Mouse (Mus musculus): ENCODE measurements around the gene Zbtb16. TPM values are rescaled to one million over a fixed set of nuclear protein-coding genes. Genes with fewer than 3 reads are reported as not detected.

The Zbtb16 gene
- polyA plus RNA-seq, 1 experiment, result 6.5 TPM

DNA sequence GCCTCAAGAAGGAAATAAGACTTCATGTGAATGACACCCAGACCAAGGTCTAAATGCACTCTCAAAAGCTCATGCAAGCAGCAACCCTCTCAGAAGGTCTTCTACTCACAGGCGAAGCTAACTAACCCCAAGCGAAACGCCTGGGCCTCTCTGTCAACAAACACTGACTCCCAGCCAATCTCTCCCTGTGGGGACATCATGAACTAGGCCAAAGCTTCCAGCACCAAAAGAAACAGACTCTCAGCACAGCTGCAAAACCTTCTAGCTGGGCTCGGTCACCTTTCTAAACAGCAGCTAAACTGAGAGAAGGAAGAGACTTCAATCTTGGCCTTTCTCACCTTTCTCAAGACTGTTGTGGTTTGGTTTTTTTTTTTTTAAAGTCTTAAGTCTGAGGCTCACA, 86.9 kb downstream of the Zbtb16 start:
- TF ChIP-seq GATA1 (IDR thresholded peaks at IDR 0.05; ENCODE audit: low read length), result no peak

GRCm38 (mm10) chr9:48748761-48749160, 87.3 kb downstream of the Zbtb16 start:
- no peak for TF ChIP-seq GATA1 (IDR thresholded peaks at IDR 0.05; ENCODE audit: low read length)

GRCm38 (mm10) chr9:48748216-48748615, 87.8 kb downstream of the Zbtb16 start:
- no peak for TF ChIP-seq GATA1 (IDR thresholded peaks at IDR 0.05; ENCODE audit: low read length)

DNA sequence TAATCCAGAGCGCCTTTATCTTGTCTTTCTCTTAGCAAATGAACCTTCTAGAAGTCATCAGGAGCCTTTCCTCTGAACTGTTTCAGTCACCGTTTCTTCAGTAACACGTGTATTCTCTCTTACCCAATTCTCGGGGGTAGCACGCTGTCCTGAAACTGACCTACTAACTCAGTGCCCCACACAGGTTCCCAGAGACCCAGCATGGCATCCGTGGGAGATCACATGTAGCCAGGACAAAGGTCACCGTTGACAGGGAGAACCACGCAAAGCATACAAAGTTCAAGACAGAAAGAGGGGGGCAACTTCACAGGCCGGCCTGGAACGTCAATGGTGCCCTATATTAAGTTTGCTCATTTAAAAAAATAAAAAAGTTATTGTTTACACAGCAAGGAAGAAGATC, 89.5 kb downstream of the Zbtb16 start:
- TF ChIP-seq GATA1 (IDR thresholded peaks at IDR 0.05; ENCODE audit: low read length), result no peak

DNA sequence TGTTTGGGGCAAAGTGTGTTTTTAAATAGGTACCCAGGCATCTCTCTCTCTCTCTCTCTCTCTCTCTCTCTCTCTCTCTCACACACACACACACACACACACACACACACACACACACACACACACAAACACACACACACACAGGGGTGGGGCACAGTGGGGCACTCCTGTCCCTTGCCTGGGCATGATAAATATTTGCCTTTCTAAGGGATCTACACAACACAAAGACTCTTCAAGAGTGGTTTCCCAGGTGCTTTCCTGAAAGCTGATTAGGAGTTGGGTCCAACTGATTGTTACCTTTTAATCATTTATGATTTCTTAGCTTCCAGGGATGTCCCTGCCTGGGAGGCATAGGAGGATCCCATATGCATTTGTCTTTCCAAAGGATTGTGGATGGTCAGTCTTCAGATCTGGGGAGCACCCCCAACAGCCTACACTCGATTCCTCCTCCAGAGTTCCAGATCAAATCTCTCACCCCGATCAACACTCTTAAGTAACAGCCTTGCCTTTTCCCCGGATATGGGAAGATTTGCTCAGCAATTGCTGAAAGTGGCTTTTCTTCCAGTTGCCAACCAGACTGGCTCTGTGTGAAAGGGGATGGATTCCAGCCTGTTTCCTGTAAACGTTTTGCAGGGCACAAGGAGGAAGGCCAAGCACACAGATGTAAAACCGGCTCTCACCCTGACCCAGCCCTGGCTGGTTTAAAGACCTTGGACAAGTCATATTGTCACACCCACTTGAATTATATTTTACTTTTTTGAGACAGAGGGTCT, 90.5 kb downstream of the Zbtb16 start:
- TF ChIP-seq GATA1 (IDR thresholded peaks at IDR 0.05; ENCODE audit: low read length), result no peak

DNA sequence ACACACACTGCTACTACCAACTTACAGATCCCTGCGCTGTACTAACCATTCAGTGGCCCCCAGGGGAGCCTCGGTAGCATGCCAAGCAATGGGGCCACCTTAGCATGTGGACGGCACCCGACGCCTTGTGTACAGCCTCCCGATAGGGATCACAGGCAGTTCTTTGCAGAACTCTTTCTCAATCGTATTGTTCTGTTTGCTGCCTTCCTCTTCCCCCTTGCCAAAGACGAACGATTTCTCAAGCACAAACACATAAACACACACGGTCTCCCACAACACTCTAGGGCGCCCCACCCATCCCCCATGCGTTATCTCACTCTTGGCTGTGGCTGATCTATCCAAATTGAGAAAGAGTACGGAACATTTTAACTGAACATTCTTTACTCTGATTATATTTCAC, 91.1 kb downstream of the Zbtb16 start:
- no peak for TF ChIP-seq GATA1 (IDR thresholded peaks at IDR 0.05; ENCODE audit: low read length)

- TF ChIP-seq GATA1 (IDR thresholded peaks at IDR 0.05; ENCODE audit: low read length), result no peak
These were observed 91.6 kb downstream of the Zbtb16 start for GRCm38 (mm10) chr9:48744451-48744850.

DNA sequence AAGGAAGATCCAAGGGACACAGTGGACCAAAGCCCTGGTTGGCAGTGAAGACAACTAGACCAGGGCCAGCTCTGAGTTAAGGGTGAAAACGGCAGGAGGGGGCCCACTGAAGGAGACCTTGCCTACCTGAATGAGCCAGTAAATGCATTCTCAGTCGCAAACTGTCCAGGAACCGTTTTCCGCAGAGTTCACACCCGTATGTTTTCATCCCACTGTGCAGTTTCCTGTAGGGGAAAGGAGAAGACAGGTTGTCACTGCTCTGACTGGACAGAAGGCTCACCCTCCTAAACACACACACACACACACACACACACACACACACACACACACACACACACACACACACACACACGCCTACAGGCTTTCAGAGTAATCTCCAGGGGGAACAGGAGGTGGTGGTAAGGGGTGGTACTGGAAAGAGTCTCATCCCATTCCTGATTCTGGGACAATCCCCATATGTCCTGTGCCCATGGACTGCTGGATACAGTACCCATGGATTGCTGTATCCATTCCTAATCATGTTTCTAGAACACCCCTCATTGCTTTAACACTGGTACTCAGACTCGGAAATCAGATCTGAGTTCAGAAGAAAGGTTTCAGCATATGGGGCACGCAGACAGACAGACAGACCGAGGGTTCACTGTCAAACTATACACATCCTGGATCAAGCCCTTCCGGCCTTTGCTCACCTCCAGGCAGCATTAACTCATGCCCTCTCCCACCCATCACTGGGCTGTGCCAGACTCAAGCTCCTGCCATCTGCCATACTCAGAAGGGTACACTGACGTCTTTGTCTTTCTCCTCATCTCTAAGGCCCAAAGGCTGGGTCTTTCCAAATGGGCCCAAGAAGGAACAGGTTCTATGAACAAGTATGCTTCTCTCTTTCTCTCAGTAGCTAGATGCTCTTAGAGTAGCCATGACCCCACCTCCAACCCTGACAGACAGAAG, 92.4 kb downstream of the Zbtb16 start:
- TF ChIP-seq GATA1 (IDR thresholded peaks at IDR 0.05; ENCODE audit: low read length), result no peak

DNA sequence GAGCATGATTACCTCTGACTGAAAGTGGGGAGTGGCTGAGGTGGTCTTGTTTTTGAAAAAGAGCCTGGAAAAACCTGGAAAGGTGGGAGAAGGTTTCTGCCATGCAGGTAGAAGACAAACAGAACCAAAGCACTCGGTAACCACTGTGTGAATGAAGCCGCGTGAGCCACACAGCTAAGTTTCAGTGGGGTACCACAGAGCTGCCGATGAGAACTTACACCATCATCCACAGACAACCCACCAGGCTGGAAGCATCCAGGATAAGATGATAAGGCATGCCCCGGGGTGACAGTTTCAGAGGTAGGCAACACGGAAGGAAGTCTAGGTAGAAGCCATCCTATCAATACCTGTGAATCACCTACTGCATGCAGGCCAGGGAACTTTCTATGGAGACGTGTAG, 93.9 kb downstream of the Zbtb16 start:
- no peak for TF ChIP-seq GATA1 (IDR thresholded peaks at IDR 0.05; ENCODE audit: low read length)

- no peak for TF ChIP-seq GATA1 (IDR thresholded peaks at IDR 0.05; ENCODE audit: low read length)
These were observed 94.5 kb downstream of the Zbtb16 start for GRCm38 (mm10) chr9:48741433-48742077.

DNA sequence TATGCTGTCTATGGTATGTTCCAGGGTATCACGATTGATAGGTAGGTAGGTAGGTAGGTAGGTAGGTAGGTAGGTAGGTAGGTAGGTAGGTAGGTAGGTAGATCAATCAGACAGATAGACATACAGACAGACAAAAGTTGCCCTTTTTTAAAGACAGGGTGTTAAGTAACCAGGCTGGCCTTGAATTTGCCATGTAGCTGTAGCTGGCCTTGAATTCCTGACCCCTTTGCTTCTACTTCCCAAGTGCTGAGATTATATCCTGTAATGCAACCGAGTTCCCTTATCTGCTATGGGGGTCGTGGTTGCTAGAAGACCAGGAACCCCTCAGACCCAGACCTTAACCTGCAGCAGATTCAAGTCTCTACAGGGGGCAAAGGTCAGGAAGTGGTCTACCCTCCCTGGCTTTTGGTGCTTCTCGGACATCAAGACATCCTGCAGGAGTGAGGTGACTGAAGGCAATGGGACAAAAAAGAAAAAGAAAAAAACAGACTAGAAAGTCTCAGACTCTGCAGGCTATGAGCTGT, 95.2 kb downstream of the Zbtb16 start:
- TF ChIP-seq GATA1 (IDR thresholded peaks at IDR 0.05; ENCODE audit: low read length), result no peak

DNA sequence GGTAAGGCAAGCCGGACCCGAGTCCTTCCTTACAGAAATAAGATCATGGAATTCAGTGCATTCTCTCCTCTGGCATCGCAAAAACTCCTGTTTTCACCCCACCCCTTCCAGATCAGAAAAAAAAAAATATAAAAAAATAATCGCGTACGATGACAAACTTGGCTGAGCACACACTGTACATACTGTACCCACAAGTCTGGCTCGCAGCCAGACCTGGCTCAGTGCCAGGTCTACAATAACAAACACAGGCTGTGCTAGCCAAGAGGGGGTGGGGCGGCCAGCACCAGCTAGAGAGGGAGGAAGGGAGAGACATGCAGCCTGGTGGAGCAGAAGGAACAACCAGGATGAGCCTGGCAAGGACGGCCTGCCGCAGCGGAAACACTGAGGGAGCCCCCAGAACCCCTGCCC, 95.9 kb downstream of the Zbtb16 start:
- TF ChIP-seq GATA1 (IDR thresholded peaks at IDR 0.05; ENCODE audit: low read length), result no peak

DNA sequence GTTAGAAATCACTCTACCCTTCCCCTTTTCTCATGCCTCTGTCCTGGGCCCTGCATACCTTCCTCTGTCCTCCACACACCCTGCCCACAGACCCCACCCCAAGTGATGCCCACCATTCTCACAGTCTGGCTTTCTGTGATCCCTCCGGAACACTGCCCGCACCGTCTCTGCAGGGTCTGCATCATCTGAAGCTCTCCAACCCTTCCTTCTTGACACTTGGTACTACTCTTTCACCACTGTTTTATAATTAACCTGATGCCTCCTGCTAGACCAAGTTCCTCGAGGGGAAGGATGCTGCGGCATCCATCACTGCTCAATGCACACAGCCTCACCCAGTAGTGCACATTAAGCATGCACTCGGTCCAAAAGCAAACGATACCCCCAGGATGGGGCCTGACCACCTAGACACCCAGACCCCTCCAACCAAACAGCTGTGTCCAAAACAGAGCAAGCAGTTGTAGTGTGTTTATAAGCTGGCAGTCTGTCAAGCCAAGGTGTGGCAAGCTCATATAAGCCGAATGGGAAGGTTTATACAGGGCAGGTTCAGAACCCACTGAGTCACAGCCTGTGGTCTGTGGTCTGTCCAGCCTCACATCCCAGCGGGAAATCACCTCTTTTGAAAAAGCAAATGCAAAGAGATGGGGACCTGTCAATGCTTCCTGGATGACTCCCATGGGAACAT, 97.1 kb downstream of the Zbtb16 start:
- no peak for TF ChIP-seq GATA1 (IDR thresholded peaks at IDR 0.05; ENCODE audit: low read length)

- TF ChIP-seq GATA1 (IDR thresholded peaks at IDR 0.05; ENCODE audit: low read length), result no peak
These were observed 98.1 kb downstream of the Zbtb16 start for GRCm38 (mm10) chr9:48737911-48738310.

DNA sequence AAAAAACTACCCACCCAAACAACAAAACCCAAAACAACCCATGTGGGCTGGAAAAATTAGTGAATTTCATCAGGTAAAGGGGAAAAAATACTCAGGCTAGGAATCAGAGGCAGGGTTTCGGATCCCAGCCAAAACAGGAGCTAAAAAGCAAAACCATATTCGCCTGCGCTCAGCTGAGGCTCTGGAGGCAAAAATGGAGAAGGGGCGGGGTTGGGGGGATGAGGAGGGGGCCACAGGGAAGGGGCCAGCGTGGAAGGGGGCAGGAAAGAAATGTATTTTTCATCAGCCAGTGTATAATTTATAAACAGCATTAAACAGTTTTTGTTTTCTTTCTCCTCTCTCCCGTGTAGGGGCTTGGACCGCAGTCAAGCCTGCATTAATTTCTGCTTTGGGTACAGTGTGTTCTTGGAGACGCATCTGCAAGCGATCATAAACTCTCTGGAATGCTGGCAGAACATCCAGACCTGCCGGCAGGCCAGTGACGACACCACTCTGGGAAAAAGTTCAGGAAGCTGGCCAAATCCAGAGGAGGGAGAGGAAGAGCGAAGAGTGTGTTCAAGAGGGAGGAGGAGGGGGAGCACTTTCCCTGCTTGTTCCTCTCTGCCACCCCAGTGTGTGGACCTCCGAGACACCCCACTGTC, 98.7 kb downstream of the Zbtb16 start:
- no peak for TF ChIP-seq GATA1 (IDR thresholded peaks at IDR 0.05; ENCODE audit: low read length)
